Mouse (Mus musculus) CH12F3 (cell line): ENCODE measurements around the gene Card19.

Experiments
- in situ Hi-C: fragments of 300-500 bp; cut with MboI; formaldehyde crosslinking; loops from 2 replicates; pipeline ENCODE4 v1.14.3; 2020; ENCODE audit warnings: low sequenced_read_pairs

Gene Card19

GRCm38 (mm10) chr13:49196211-49196610 is 19.6 kb downstream of the Card19 start:
- in situ Hi-C loops: no loop called here

- in situ Hi-C loops: no loop called here
These were observed 20.2 kb downstream of the Card19 start for GRCm38 (mm10) chr13:49195651-49196050.

- in situ Hi-C loops: no loop called here
These were observed 21.0 kb downstream of the Card19 start for GRCm38 (mm10) chr13:49194811-49195210.

- in situ Hi-C loops: no loop called here
These were observed 22.2 kb downstream of the Card19 start for GRCm38 (mm10) chr13:49193650-49194049.

- in situ Hi-C loops: no loop called here
These were observed 23.5 kb downstream of the Card19 start for GRCm38 (mm10) chr13:49192156-49192855.

DNA sequence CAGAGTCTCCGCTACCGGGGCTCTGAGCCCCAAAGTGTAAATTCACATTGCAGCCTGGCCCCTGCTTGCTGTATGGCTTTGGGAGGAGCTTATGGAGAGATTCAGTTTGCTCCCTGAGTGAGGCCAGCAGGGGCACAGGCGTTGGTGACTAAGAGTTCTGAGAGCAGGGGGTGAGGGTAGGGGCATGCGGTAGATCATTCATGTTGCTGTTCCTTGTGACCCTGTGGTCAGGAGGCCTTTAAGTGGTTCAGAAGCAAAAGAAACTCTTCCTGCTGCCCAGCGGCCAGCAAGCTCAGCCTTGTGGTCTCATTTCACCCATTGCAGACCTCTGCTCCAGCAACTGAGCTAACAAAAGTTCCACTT is 24.2 kb downstream of the Card19 start:
- in situ Hi-C loops: no loop called here

GRCm38 (mm10) chr13:49190876-49191672 is 24.8 kb downstream of the Card19 start:
- in situ Hi-C loops: no loop called here

GRCm38 (mm10) chr13:49189970-49190870 is 25.6 kb downstream of the Card19 start:
- in situ Hi-C loops: no loop called here

DNA sequence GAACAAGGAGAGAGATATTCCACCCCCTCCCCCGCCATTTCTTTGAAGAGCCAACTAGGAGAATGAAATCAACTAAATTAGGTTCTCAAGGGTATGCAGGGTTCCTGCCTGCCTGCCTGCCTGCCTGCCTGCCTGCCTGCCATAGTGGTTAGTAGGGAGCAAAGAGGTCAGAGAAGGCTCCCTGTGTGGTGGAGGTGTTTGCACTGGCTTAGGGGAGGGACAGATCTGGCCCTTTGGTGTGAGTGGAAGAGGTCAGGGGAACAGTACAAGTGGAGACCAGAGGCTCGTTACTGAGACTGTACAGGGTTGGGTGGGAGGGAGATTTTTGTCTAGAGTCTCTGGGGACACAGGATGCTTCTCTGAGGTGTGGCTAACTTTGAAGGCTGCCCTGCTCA is 26.9 kb downstream of the Card19 start:
- in situ Hi-C loops: no loop called here

DNA sequence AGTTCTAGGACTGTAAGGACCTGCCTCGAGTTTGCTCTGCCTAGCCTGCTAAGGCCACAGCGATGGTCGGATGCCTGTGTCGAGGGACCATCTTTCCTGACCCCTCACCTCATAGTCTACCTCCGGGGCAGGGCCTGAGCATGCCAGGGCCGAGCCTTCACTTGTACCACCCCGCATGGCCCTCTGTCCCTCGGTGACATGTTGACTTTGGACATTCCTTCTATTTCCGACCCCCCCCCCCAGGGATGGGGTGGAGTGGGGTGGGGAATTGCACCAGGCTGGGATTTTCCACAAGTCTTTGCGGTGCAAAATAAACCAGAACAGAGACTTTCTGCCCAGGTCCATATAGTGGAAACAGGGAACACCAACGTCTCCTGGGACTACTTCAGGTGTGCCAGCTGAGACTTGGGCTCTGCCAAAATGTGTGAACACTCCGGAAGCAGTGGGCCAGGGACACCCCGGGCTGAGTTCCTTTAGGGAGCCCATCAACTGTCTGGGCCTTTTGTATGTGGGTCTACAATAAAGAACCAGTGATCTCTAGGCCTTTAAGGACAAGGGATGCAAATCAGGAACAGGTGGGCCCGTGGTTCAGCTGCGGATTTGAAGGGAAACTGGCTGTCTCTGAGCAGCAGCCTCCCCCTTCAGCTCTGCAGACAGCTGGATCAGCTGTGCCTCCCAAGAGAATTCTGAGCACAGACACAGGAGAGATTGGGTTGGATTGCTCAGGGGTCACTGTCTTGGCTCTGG is 27.4 kb downstream of the Card19 start:
- in situ Hi-C loops: no loop called here

DNA sequence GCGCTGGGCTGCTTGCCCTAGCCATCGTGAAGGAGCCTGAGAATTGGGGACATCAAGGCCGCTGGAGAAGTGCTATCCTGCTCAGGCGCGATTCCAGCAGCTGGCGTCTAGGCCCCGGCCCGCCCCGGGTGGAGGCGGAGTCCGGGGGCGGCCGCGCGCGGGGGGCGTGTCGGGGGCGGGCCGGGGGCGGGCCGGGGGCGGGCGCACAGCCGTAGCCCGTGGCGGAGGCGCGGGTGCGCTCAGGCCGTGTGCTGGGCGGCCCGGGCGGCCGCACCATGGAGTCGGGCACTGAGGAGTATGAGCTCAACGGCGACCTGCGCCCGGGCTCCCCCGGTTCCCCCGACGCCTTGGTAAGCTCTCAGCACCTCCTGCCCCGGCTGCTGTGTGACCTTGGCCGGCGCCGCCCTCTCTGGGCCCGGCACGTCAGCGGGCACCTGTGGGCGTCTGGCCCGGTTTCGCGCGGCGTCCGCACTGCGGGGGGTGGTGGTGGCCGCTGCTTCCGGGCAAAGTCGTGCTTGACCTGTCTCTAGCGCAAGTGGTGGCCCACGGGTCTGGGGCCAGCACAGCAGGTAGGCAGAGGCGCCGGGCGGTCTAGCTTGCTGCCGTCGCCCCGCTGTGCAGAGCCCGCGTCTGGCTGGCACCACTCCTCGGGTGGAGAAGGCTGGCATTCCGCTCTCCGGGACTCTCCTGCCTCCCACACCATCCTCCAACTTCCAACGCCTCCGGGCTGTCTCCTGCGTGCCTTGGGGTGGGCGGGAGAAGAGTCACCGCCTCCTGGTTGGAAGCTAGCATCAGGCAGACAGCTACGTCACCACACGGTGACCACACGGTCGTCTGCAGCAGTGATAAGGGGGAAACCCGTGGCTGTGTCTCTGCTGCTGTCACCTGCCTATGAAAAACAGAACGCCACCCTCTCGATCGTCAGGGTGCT is 28.3 kb downstream of the Card19 start, which contains the start of gene Ninj1:
Ninj1 (plus strand) TSS at position 198 of the 931 bp plus-strand sequence.
- in situ Hi-C loops: no loop called here

DNA sequence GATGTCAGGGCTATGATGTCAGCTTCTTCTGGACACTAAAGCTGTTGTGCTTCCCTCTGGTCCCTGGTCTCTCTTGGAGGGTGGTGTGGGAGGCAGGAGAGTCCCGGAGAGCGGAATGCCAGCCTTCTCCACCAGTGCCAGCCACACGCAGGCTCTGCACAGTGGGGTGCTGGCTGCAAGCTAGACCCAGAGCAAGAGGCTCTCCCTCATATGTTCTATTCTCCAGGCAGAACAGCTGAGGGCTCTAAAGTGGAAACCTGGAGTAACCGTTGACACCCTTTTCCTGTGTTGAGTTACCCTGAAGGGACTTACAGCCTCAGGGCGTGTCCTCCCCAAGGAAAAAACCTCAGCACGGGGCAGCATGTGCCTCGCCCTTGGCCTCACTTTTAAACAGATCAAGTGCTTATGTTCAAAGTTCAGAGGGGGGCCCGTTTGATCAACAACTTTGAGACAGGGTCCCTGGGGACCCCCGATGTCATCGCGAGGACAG is 29.0 kb downstream of the Card19 start:
- in situ Hi-C loops: no loop called here

GRCm38 (mm10) chr13:49183646-49184045 is 32.2 kb downstream of the Card19 start:
- in situ Hi-C loops: no loop called here

DNA sequence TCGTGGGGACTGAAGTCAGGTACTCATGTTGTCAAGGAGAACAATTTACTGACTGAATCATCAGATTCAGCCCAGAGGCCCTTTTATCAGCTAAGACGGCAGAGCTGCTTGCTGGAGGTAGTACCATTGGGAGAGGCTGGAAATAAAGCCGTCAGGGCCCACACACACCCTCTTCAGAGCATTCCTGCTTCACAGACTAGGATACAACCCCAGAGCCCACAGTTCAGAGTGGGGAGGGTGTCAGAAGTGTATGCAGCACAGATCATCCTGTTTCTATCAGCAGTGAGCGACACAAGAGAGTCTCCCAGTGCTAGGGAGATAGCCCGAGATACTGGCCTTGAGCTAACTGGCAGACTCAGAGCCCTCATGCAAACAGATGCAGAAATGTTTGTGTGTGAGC is 32.7 kb downstream of the Card19 start:
- in situ Hi-C loops: no loop called here

DNA sequence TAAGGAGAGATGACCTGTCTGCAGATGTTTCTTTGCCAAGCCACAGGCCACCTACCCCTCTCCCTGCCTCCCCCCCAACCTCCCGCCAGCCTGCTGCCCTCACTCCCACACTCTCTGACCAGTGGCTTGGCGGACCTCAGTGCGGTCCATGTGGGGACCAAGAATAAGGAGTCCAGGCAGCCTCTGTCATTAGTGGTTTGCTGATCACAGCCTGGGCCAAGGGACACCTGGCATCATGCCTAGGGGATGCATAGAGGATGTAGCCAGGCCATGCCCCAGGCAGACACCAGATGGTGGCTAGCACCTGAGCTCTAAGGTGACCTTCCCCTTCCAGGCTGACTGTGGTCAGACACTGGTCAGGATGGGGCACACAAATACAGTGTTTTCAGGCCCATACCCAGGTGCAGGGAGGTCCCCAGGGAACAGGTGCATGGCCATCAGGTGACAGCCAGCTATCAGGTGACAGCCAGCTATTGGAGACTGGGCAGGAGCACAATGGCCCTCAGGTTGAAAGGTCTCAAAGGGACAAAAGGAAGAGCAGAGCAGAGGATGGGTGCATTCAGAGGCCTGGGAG is 34.3 kb downstream of the Card19 start:
- in situ Hi-C loops: no loop called here

- in situ Hi-C loops: no loop called here
These were observed 35.1 kb downstream of the Card19 start for GRCm38 (mm10) chr13:49180691-49181090.

GRCm38 (mm10) chr13:49180274-49180673 is 35.6 kb downstream of the Card19 start:
- in situ Hi-C loops: no loop called here

GRCm38 (mm10) chr13:49178839-49179585 is 36.8 kb downstream of the Card19 start:
- in situ Hi-C loops: no loop called here
